Mouse (Mus musculus) heart, embryonic 16.5 days (tissue): ENCODE measurements at regions not wholly inside any gene's neighbourhood (a gene's known extent, or its start where the extent isn't known, plus 50 kb on each side); places are given as distances from the start of the nearest gene placed in this dataset.

Source experiments
- ATAC-seq: fragments of 200-750 bp; cut with Nextera tagmentation; replicated peaks from 2 replicates; pipeline ENCODE4 v1.8.0; 2017; ENCODE audit warnings: moderate number of reproducible peaks; ENCODE audit not compliant: insufficient read depth, low FRiP score; ENCODE audit errors: extremely low read depth
- H3K27ac ChIP-seq: fragments of 300-500 bp; sonication (generic); 2 replicates; pipeline ENCODE4 v1.5.1; 2014; ENCODE audit warnings: mild to moderate bottlenecking, low read length, control low read depth, moderate library complexity
- H3K27me3 ChIP-seq: fragments of 300-500 bp; sonication (generic); 2 replicates; pipeline ENCODE4 v1.6.1; 2014; ENCODE audit warnings: low read length, mixed read lengths; ENCODE audit not compliant: control insufficient read depth, insufficient read depth
- H3K36me3 ChIP-seq: fragments of 300-500 bp; sonication (generic); 2 replicates; pipeline ENCODE4 v1.6.1; 2014; ENCODE audit not compliant: control insufficient read depth, insufficient read depth
- H3K4me1 ChIP-seq: fragments of 300-500 bp; sonication (generic); 2 replicates; pipeline ENCODE4 v1.6.1; 2014; ENCODE audit warnings: low read length, mixed read lengths; ENCODE audit not compliant: control insufficient read depth, insufficient read depth
- H3K4me2 ChIP-seq: fragments of 300-500 bp; sonication (generic); 2 replicates; pipeline ENCODE4 v1.6.1; 2014; ENCODE audit warnings: low read depth, mild to moderate bottlenecking, control low read depth, low read length
- H3K4me3 ChIP-seq: fragments of 300-500 bp; sonication (generic); 2 replicates; pipeline ENCODE4 v1.5.1; 2014; ENCODE audit warnings: mild to moderate bottlenecking, control low read depth, low read length
- H3K9ac ChIP-seq: fragments of 300-500 bp; sonication (generic); 2 replicates; pipeline ENCODE4 v1.6.1; 2014; ENCODE audit warnings: low read length, control low read depth
- H3K9me3 ChIP-seq: fragments of 300-500 bp; sonication (generic); replicated peaks from 2 replicates; pipeline ENCODE4 v1.6.1; 2016; ENCODE audit warnings: low read length; ENCODE audit not compliant: control insufficient read depth
- WGBS: fragments of 180-500 bp; shearing (Covaris S2); extraction: QIAGEN DNeasy Blood & Tissue Kit; methylation state at CpG from one replicate; pipeline ENCODE4 v1.1.7; 2014; 5-methylcytosine and 5-hydroxymethylcytosine counted together

- Histone ChIP-seq H3K9ac (no peak overlapping the region), H3K4me3 (no peak overlapping the region), H3K4me2 (no peak overlapping the region), H3K27ac (no peak overlapping the region), H3K36me3 (no peaks in the 10 kb centered on the region), H3K9me3 (no peaks in the 10 kb centered on the region), H3K27me3 (no peaks in the 10 kb centered on the region), H3K4me1 (no peaks in the 10 kb centered on the region)
- WGBS, result 62% methylated on average over 1 of the region's 1 CpGs
- ATAC-seq, result no peak
These were observed 927.6 kb downstream of the Rab28 start for GRCm38 (mm10) chr5:40780363-40780762.

DNA sequence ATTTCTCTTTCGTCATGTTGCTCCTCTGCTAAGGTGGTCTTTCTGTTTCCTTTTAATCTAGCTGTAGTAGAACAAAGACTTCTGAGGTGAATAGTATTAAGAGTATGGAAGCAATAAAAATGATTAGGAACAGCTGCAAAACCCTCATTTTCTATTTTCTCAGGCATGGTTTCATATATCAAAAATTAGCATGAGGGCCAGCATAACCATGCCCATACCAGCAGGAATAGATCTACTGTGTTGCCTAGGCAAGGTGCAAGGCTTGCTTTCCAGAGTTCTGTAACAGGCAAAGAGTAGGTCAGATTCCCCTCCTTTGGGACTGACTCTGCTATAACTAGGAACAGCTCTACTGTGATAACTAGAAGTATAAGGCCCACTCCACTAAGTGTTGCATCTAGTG lies 928.1 kb downstream of the Rab28 start:
- no peak for ATAC-seq
- Histone ChIP-seq H3K4me2 (no peak overlapping the region), H3K9me3 (no peaks in the 10 kb centered on the region), H3K4me1 (no peaks in the 10 kb centered on the region), H3K27ac (no peak overlapping the region), H3K9ac (no peak overlapping the region), H3K4me3 (no peak overlapping the region), H3K36me3 (no peaks in the 10 kb centered on the region), H3K27me3 (no peaks in the 10 kb centered on the region)
- WGBS, result 67% methylated on average over 1 of the region's 1 CpGs

GRCm38 (mm10) chr5:40775856-40776255 lies 932.1 kb downstream of the Rab28 start:
- WGBS, result 76% methylated on average over 2 of the region's 2 CpGs
- ATAC-seq, result no peak

GRCm38 (mm10) chr5:40760224-40760623 lies 947.7 kb downstream of the Rab28 start:
- H3K27me3 ChIP-seq, result no peaks in the 10 kb centered on the region
- H3K9ac ChIP-seq, result no peak overlapping the region
- ATAC-seq, result no peak
- H3K27ac ChIP-seq, result no peak overlapping the region
- no peaks in the 10 kb centered on the region for H3K36me3 ChIP-seq
- H3K4me2 ChIP-seq, result no peak overlapping the region
- H3K9me3 ChIP-seq, result no peaks in the 10 kb centered on the region
- 79% methylated on average over 2 of the region's 2 CpGs for WGBS
- no peaks in the 10 kb centered on the region for H3K4me1 ChIP-seq
- H3K4me3 ChIP-seq, result no peak overlapping the region

More at GRCm38 (mm10) chr5:40775856-40776255, 932.1 kb downstream of the Rab28 start:
- no peaks in the 10 kb centered on the region for H3K4me1 ChIP-seq
- H3K27me3 ChIP-seq, result no peaks in the 10 kb centered on the region
- no peak overlapping the region for H3K9ac ChIP-seq
- no peak overlapping the region for H3K4me3 ChIP-seq
- H3K4me2 ChIP-seq, result no peak overlapping the region
- H3K9me3 ChIP-seq, result no peaks in the 10 kb centered on the region
- H3K36me3 ChIP-seq, result no peaks in the 10 kb centered on the region
- H3K27ac ChIP-seq, result no peak overlapping the region

DNA sequence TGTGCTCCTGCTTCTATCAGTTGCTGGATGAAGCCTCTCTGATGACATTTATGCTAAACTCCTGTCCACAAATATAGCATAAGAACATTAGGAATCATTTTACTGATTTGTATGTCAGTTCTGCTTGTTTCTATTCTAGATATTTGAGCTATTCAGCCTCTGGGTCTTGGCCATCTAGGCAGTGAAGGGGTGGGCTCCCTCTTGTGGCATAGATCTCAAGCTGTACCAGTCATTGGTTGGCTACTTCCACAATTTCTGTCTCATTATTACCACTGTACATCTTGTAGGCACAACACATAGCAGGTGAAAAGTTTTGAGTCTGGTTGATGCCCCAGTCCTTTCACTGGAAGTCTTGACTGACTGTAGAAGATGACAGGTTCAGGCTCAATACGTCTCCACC lies 957.9 kb downstream of the Rab28 start:
- Histone ChIP-seq H3K9ac (no peak overlapping the region), H3K36me3 (no peaks in the 10 kb centered on the region), H3K4me1 (no peaks in the 10 kb centered on the region), H3K4me3 (no peak overlapping the region), H3K27me3 (no peaks in the 10 kb centered on the region), H3K27ac (no peak overlapping the region), H3K9me3 (no peaks in the 10 kb centered on the region), H3K4me2 (no peak overlapping the region)
- 55% methylated on average over 1 of the region's 1 CpGs for WGBS
- no peak for ATAC-seq

DNA sequence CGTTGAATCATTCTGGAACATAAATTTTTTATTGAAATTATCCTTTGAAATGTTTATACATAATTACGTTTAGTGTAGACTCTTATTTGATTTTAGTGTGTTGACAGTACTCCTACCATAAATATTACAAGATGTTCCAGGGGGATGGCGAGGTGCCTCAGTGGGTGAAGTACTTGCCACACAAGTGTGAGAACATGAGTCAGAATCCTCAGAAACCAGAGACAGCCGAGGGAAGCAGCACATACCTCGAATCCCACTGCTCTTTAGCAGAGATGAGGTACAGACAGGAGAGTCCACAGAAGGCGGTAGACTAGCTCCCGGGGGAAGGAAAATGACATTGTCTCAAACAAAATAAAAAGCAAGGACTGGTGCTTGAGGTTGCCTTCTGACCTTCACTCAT lies 972.3 kb downstream of the Rab28 start:
- no peak overlapping the region for H3K4me3 ChIP-seq
- H3K9me3 ChIP-seq, result no peaks in the 10 kb centered on the region
- H3K36me3 ChIP-seq, result no peaks in the 10 kb centered on the region
- ATAC-seq, result no peak
- no peak overlapping the region for H3K27ac ChIP-seq
- H3K27me3 ChIP-seq, result no peaks in the 10 kb centered on the region
- H3K4me1 ChIP-seq, result peaks cover 8% of the 10 kb centered on the region
- no peak overlapping the region for H3K9ac ChIP-seq
- H3K4me2 ChIP-seq, result no peak overlapping the region
- 55% methylated on average over 7 of the region's 7 CpGs for whole genome bisulfite sequencing

- Histone ChIP-seq H3K4me2 (no peak overlapping the region), H3K4me3 (no peak overlapping the region), H3K27me3 (no peaks in the 10 kb centered on the region), H3K9me3 (no peaks in the 10 kb centered on the region), H3K27ac (no peak overlapping the region), H3K36me3 (no peaks in the 10 kb centered on the region), H3K9ac (no peak overlapping the region), H3K4me1 (peaks cover 8% of the 10 kb centered on the region)
- 56% methylated on average over 2 of the region's 2 CpGs for WGBS
- no peak for ATAC-seq
These were observed 974.0 kb downstream of the Rab28 start for GRCm38 (mm10) chr5:40733844-40734566.

- Histone ChIP-seq H3K27me3 (no peaks in the 10 kb centered on the region), H3K9me3 (no peaks in the 10 kb centered on the region), H3K36me3 (no peaks in the 10 kb centered on the region), H3K4me1 (no peaks in the 10 kb centered on the region), H3K4me2 (no peak overlapping the region), H3K4me3 (no peak overlapping the region), H3K9ac (no peak overlapping the region), H3K27ac (no peak overlapping the region)
- ATAC-seq, result 0 out of 2 replicates have a peak, but pooled peaks have one; percentile 52
- 61% methylated on average over 3 of the region's 3 CpGs for WGBS
These were observed 959.3 kb upstream of the Hs3st1 start for GRCm38 (mm10) chr5:40714497-40715128.

GRCm38 (mm10) chr5:40701651-40702050 lies 946.4 kb upstream of the Hs3st1 start:
- Histone ChIP-seq H3K4me3 (no peak overlapping the region), H3K4me2 (no peak overlapping the region), H3K27me3 (no peaks in the 10 kb centered on the region), H3K9ac (no peak overlapping the region), H3K36me3 (no peaks in the 10 kb centered on the region), H3K9me3 (no peaks in the 10 kb centered on the region), H3K27ac (no peak overlapping the region), H3K4me1 (no peaks in the 10 kb centered on the region)
- ATAC-seq, result no peak
- WGBS, result 58% methylated on average over 5 of the region's 5 CpGs
